Mouse (Mus musculus) MEL (cell line): ENCODE data around the gene Eipr1. TPM values are rescaled to one million over a fixed set of nuclear protein-coding genes. Genes with fewer than 3 reads are reported as not detected.

ENCODE experiments used
- DNase-seq: peaks from one replicate; pipeline ENCODE4 v3.0.0; 2011; ENCODE audit warnings: low read depth, low spot score
- H3K27ac ChIP-seq: 2 replicates; pipeline ENCODE4 v1.5.1; 2012; ENCODE audit warnings: low read depth, mild to moderate bottlenecking, control low read depth, low read length, moderate library complexity; ENCODE audit not compliant: control insufficient read depth
- H3K27me3 ChIP-seq, 2 experiments: fragments of 150-350 bp in 1 of 2; sonication (generic) in 1 of 2; 2 replicates each; pipeline ENCODE4 v1.6.1; 2012; ENCODE audit warnings: low read length in 2 of 2, mild to moderate bottlenecking in 2 of 2, improper control_type of control experiment in 1 of 2, moderate library complexity in 1 of 2; ENCODE audit not compliant: insufficient read depth in 2 of 2, control insufficient read depth in 1 of 2
- H3K36me3 ChIP-seq, 2 experiments: 2 replicates each; pipeline ENCODE4 v1.6.1; 2012 to 2014; ENCODE audit warnings: low read length in 2 of 2, improper control_type of control experiment in 1 of 2, inconsistent platforms in 1 of 2, mild to moderate bottlenecking in 1 of 2; ENCODE audit not compliant: insufficient read depth in 2 of 2, control insufficient read depth in 1 of 2
- H3K4me1 ChIP-seq, 2 experiments: fragments of 150-350 bp in 1 of 2; sonication (generic) in 1 of 2; 2 replicates each; pipeline ENCODE4 v1.6.1; 2012; ENCODE audit warnings: low read length in 2 of 2, improper control_type of control experiment in 1 of 2, mild to moderate bottlenecking in 1 of 2; ENCODE audit not compliant: insufficient read depth in 2 of 2, control insufficient read depth in 1 of 2
- H3K4me3 ChIP-seq, 2 experiments: fragments of 150-350 bp in 1 of 2; sonication (generic) in 1 of 2; 2 replicates each; pipeline ENCODE4 v1.5.1; 2012; ENCODE audit warnings: low read depth in 2 of 2, low read length in 2 of 2, mild to moderate bottlenecking in 2 of 2, moderate library complexity in 2 of 2, control low read depth in 1 of 2, improper control_type of control experiment in 1 of 2; ENCODE audit not compliant: control insufficient read depth in 1 of 2, insufficient read depth in 1 of 2
- H3K79me2 ChIP-seq: 2 replicates; pipeline ENCODE4 v1.6.1; 2012; ENCODE audit warnings: mild to moderate bottlenecking, low read length, moderate library complexity; ENCODE audit not compliant: control insufficient read depth, poor library complexity, insufficient read depth
- H3K9ac ChIP-seq: 2 replicates; pipeline ENCODE4 v1.6.1; 2012; ENCODE audit warnings: low read depth, mild to moderate bottlenecking, control low read depth, low read length, moderate library complexity; ENCODE audit not compliant: control insufficient read depth, poor library complexity, severe bottlenecking
- H3K9me3 ChIP-seq: fragments of 150-350 bp; sonication (generic); replicated peaks from 2 replicates; pipeline ENCODE4 v1.6.1; 2012; ENCODE audit warnings: mild to moderate bottlenecking, low read length, improper control_type of control experiment, moderate library complexity; ENCODE audit not compliant: insufficient read depth
- CHD1 ChIP-seq: IDR thresholded peaks from 2 replicates; pipeline ENCODE4 v1.6.1; 2012; ENCODE audit warnings: low read depth, mild to moderate bottlenecking, inconsistent platforms, low read length, improper control_type of control experiment
- CTCF ChIP-seq, 3 experiments: IDR thresholded peaks in 2 of 3; conservative IDR thresholded peaks in 1 of 3; 2 replicates each; pipeline ENCODE4 v1.5.1; 2011 to 2012; ENCODE audit warnings: low read length in 3 of 3, low read depth in 2 of 3, mild to moderate bottlenecking in 2 of 3, improper control_type of control experiment in 1 of 3, inconsistent platforms in 1 of 3, mixed read lengths in 1 of 3, moderate library complexity in 1 of 3; ENCODE audit not compliant: control insufficient read depth in 1 of 3, insufficient read depth in 1 of 3, poor library complexity in 1 of 3, severe bottlenecking in 1 of 3
- E2F4 ChIP-seq: IDR thresholded peaks from 2 replicates; pipeline ENCODE4 v1.6.1; 2011; ENCODE audit warnings: low read depth, low read length, improper control_type of control experiment, borderline replicate concordance
- EP300 ChIP-seq, 2 experiments: IDR thresholded peaks; 2 replicates each; pipeline ENCODE4 v1.6.1; 2011; ENCODE audit warnings: improper control_type of control experiment in 2 of 2, low read length in 2 of 2, low read depth in 1 of 2, mild to moderate bottlenecking in 1 of 2
- ETS1 ChIP-seq: IDR thresholded peaks from 2 replicates; pipeline ENCODE4 v1.6.1; 2012; ENCODE audit warnings: low read depth, mild to moderate bottlenecking, inconsistent platforms, low read length, improper control_type of control experiment, moderate library complexity
- MAFK ChIP-seq: IDR thresholded peaks from 2 replicates; pipeline ENCODE4 v1.6.1; 2011; ENCODE audit warnings: low read depth, mild to moderate bottlenecking, low read length, improper control_type of control experiment, borderline replicate concordance
- MAZ ChIP-seq: IDR thresholded peaks from 2 replicates; pipeline ENCODE4 v1.6.1; 2012; ENCODE audit warnings: low read depth, mild to moderate bottlenecking, inconsistent platforms, low read length, improper control_type of control experiment
- MEF2A ChIP-seq: IDR thresholded peaks from 2 replicates; pipeline ENCODE4 v1.6.1; 2014; ENCODE audit warnings: low read depth, mild to moderate bottlenecking, inconsistent platforms, low read length, improper control_type of control experiment; ENCODE audit not compliant: poor library complexity, insufficient replicate concordance, severe bottlenecking; ENCODE audit errors: extremely low read depth
- MXI1 ChIP-seq: IDR thresholded peaks from 2 replicates; pipeline ENCODE4 v1.6.1; 2011; ENCODE audit warnings: mild to moderate bottlenecking, low read depth, low read length, improper control_type of control experiment
- MYB ChIP-seq: IDR thresholded peaks from 2 replicates; pipeline ENCODE4 v1.6.1; 2011; ENCODE audit warnings: mild to moderate bottlenecking, low read depth, low read length, improper control_type of control experiment
- MYC ChIP-seq: IDR thresholded peaks from 2 replicates; pipeline ENCODE4 v1.6.1; 2011; ENCODE audit warnings: low read depth, mild to moderate bottlenecking, low read length, improper control_type of control experiment, moderate library complexity
- NELFE ChIP-seq: IDR thresholded peaks from 2 replicates; pipeline ENCODE4 v1.6.1; 2011; ENCODE audit warnings: low read depth, low read length, improper control_type of control experiment
- NRF1 ChIP-seq: IDR thresholded peaks from 2 replicates; pipeline ENCODE4 v1.6.1; 2014; ENCODE audit warnings: low read depth, mild to moderate bottlenecking, inconsistent platforms, low read length, improper control_type of control experiment, moderate library complexity; ENCODE audit not compliant: poor library complexity, insufficient read depth, severe bottlenecking
- POLR2A ChIP-seq, 2 experiments: IDR thresholded peaks; 2 replicates each; pipeline ENCODE4 v1.6.1; 2011 to 2012; ENCODE audit warnings: low read length in 2 of 2, mild to moderate bottlenecking in 2 of 2, control low read depth in 1 of 2, improper control_type of control experiment in 1 of 2, low read depth in 1 of 2, moderate library complexity in 1 of 2; ENCODE audit not compliant: control insufficient read depth in 1 of 2, insufficient read depth in 1 of 2, poor library complexity in 1 of 2
- SIN3A ChIP-seq: IDR thresholded peaks from 2 replicates; pipeline ENCODE4 v1.6.1; 2012; ENCODE audit warnings: low read length, improper control_type of control experiment, inconsistent platforms
- TAL1 ChIP-seq: IDR thresholded peaks from 2 replicates; pipeline ENCODE4 v1.6.1; 2012; ENCODE audit warnings: mild to moderate bottlenecking, inconsistent platforms, low read length, moderate library complexity, mixed read lengths
- TBP ChIP-seq: IDR thresholded peaks from 2 replicates; pipeline ENCODE4 v1.8.0; 2011; ENCODE audit warnings: low read depth, low read length, improper control_type of control experiment
- TCF12 ChIP-seq: IDR thresholded peaks from 2 replicates; pipeline ENCODE4 v1.6.1; 2014; ENCODE audit warnings: low read depth, mild to moderate bottlenecking, inconsistent platforms, low read length, improper control_type of control experiment, moderate library complexity
- USF1 ChIP-seq: IDR thresholded peaks from 2 replicates; pipeline ENCODE4 v1.6.1; 2014; ENCODE audit warnings: low read depth, mild to moderate bottlenecking, inconsistent platforms, low read length, improper control_type of control experiment, moderate library complexity
- USF2 ChIP-seq, 2 experiments: IDR thresholded peaks; 2 replicates each; pipeline ENCODE4 v1.6.1; 2011 to 2012; ENCODE audit warnings: improper control_type of control experiment in 2 of 2, low read length in 2 of 2, borderline replicate concordance in 1 of 2, inconsistent platforms in 1 of 2, low read depth in 1 of 2, mild to moderate bottlenecking in 1 of 2; ENCODE audit not compliant: insufficient read depth in 1 of 2
- ZC3H11A ChIP-seq: IDR thresholded peaks from 2 replicates; pipeline ENCODE4 v1.6.1; 2012; ENCODE audit warnings: low read depth, mild to moderate bottlenecking, inconsistent platforms, low read length, improper control_type of control experiment
- ZKSCAN1 ChIP-seq: IDR thresholded peaks from 2 replicates; pipeline ENCODE4 v1.6.1; 2012; ENCODE audit warnings: low read depth, mild to moderate bottlenecking, inconsistent platforms, low read length, improper control_type of control experiment, moderate library complexity
- ZMIZ1 ChIP-seq: IDR thresholded peaks from 2 replicates; pipeline ENCODE4 v1.6.1; 2012; ENCODE audit warnings: low read depth, mild to moderate bottlenecking, inconsistent platforms, low read length, improper control_type of control experiment, moderate library complexity
- ZNF384 ChIP-seq: IDR thresholded peaks from 2 replicates; pipeline ENCODE4 v1.6.1; 2012; ENCODE audit warnings: low read depth, mild to moderate bottlenecking, inconsistent platforms, low read length, improper control_type of control experiment
- polyA plus RNA-seq, 2 experiments: library from polyadenylated mRNA; stranded (reverse) in 1 of 2; unstranded in 1 of 2; fragments of >175 nt in 1 of 2; fragments of >200 nt in 1 of 2; gene quantifications; 2 replicates each; pipeline versions ENCODE4 v1.2.1 to v1.2.4; 2012; ENCODE audit warnings: low replicate concordance in 2 of 2, low read depth in 1 of 2; ENCODE audit not compliant: insufficient read length in 2 of 2, insufficient read depth in 1 of 2, missing spikeins in 1 of 2
- total RNA-seq: library from RNA; depleted of rRNA; stranded (reverse); fragments of 300-350 nt; gene quantifications from 2 replicates; pipeline ENCODE4 v1.2.3, GENCODE M21; 2012

The Eipr1 gene
- total and polyA plus RNA-seq, 3 experiments = 45.8 to 51.5 TPM; not detected in 1

DNA sequence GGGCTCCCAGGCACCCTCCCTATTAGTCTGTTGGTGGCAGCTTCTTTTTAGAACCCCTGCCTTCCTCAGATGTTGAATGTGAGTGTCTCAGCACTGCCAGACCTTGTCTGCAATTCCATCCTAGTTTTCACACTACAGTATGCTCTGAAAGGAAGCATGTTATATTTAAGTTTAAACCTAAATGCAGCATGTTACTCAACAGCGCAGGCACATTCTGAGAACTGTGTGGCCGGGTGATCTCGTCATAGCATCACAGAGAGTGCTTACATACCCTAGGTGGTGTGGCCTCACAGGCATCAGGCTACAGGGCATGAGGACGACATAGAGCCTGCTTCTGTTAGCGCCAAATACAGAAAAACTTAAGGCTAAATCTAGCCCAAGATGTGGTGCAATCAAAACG, 24.0 kb downstream of the Eipr1 start:
- H3K9me3 ChIP-seq = no peaks in the 10 kb centered on the region
- H3K4me3 ChIP-seq = no peak overlapping the region
- no peak overlapping the region for H3K27ac ChIP-seq
- no peak for DNase-seq
- H3K36me3 ChIP-seq = peaks cover 0 to 2% of the 10 kb centered on the region in 2 experiments; a peak in 1 of 4 replicates
- H3K79me2 ChIP-seq = no peaks in the 10 kb centered on the region
- H3K4me1 ChIP-seq = 0 out of 4 replicates have a peak, but pooled peaks cover 0 to 2% of the 10 kb centered on the region in 2 experiments
- no peaks in the 10 kb centered on the region for H3K27me3 ChIP-seq
- TF ChIP-seq ETS1 = no peak
- no peak for TF ChIP-seq MYC
- TF ChIP-seq TCF12 = no peak
- no peak for TF ChIP-seq E2F4
- TF ChIP-seq ZKSCAN1 = no peak
- TF ChIP-seq EP300 (IDR thresholded peaks at IDR 0.05; ENCODE audit: low read depth in 1 of 2, low read length in 2 of 2) = no peak
- no peak for TF ChIP-seq MYB
- TF ChIP-seq CTCF (IDR thresholded peaks at IDR 0.05 in 2 of 3, conservative IDR thresholded peaks at IDR 0.05 in 1 of 3; ENCODE audit: control insufficient read depth in 1 of 3, insufficient read depth in 1 of 3, low read depth in 2 of 3, low read length in 3 of 3, poor library complexity in 1 of 3, severe bottlenecking in 1 of 3) = no peak
- no peak for TF ChIP-seq TAL1
- TF ChIP-seq NELFE = no peak
- no peak for TF ChIP-seq SIN3A
- no peak for TF ChIP-seq MXI1
- H3K9ac ChIP-seq = no peak overlapping the region

DNA sequence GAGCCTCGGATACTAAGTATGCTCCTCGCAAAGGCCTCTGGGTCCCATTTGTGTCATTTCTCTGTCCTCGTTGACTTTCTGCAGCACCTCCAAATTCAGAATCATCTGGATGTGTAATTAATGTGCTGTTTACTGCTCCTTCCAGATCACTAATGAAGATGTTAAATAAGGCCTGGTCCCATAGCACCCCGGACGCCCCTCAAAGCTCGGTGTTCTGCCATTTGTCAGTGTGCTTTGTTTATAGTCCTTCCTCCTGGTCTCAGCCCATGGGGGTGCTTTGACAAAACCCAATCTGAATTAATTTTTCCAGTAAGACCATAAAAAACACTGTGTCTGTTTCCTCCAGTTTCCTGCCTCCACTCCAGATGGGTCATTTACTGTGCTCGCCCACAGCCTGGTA, 28.6 kb downstream of the Eipr1 start:
- no peaks in the 10 kb centered on the region for H3K27me3 ChIP-seq

More for the DNA sequence above, 28.6 kb downstream of the Eipr1 start:
- no peaks in the 10 kb centered on the region for H3K9me3 ChIP-seq
- no peak for DNase-seq
- 0 out of 4 replicates have a peak, but pooled peaks cover 0 to 2% of the 10 kb centered on the region in 2 experiments for H3K4me1 ChIP-seq
- TF ChIP-seq MAFK (no peak), ETS1 (no peak), USF2 (IDR thresholded peaks at IDR 0.05; ENCODE audit: borderline replicate concordance in 1 of 2, insufficient read depth in 1 of 2, low read depth in 1 of 2, low read length in 2 of 2) (no peak), TBP (no peak), ZC3H11A (no peak), MAZ (no peak), ZMIZ1 (no peak), E2F4 (no peak), ZKSCAN1 (no peak), MYC (no peak), ZNF384 (no peak), POLR2A (IDR thresholded peaks at IDR 0.05; ENCODE audit: control insufficient read depth in 1 of 2, insufficient read depth in 1 of 2, low read depth in 1 of 2, low read length in 2 of 2, poor library complexity in 1 of 2) (no peak), CHD1 (no peak), USF1 (no peak), NRF1 (no peak), MEF2A (no peak)
- TF ChIP-seq, all 39 proteins: peak for 0
- Histone ChIP-seq H3K79me2 (no peaks in the 10 kb centered on the region), H3K4me3 (no peak overlapping the region), H3K36me3 (no peaks in the 10 kb centered on the region), H3K9ac (no peak overlapping the region), H3K27ac (no peak overlapping the region)
